8 mouse cellular contexts compared by ENCODE assay signal in the genomic region with DNA sequence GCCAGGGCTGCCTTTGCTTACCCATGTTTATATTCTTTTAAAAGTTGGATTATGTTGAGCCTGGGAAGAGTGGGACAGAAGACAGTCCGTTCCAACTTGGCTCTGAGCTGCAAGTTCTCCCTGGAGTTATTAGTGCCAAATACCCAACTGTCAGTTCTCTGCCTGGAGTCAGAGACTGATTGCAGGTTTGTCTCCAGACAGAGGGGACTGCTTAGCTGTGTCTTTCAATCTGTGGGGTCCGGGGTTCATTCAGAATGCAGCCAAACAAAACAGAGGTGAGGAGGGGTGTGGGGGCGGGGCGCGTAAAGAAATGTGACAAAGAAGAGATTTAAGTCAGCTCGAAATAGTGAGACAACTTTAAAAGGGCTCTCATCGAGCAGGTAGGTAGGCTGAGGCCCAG. TPM values are rescaled to one million over a fixed set of nuclear protein-coding genes. Genes with fewer than 3 reads are reported as not detected.
DNase-seq lines count a peak whose midpoint lies in the region; ATAC-seq and TF ChIP-seq lines count a peak whose summit lies in the region.

No protein-coding gene starts in this region.

- peaks cover 12% of the 10 kb centered on the region for H3K4me1 ChIP-seq in lung, adult 2 months (ENCODE audit: control insufficient read depth, insufficient read depth, low read length)
- H3K4me1 ChIP-seq in embryonic facial prominence, embryonic 11.5 days (ENCODE audit: control insufficient read depth, insufficient read depth, low read length) = no peaks in the 10 kb centered on the region
- H3K4me1 ChIP-seq in intestine, embryonic 14.5 days (replicated peaks; ENCODE audit: control insufficient read depth, insufficient read depth, low read length) = 0 out of 2 replicates have a peak, but pooled peaks cover 5% of the 10 kb centered on the region
- peaks cover 3% of the 10 kb centered on the region; the same call in 1 of the 2 replicates for H3K4me1 ChIP-seq in neural tube, embryonic 14.5 days (ENCODE audit: control insufficient read depth, insufficient read depth, low read length)

- H3K9ac ChIP-seq in embryonic facial prominence, embryonic 11.5 days (replicated peaks; ENCODE audit: low read length) = peak overlapping the region; percentile 78
- H3K9ac ChIP-seq in intestine, embryonic 14.5 days (ENCODE audit: low read length) = peak overlapping the region; percentile 70
- H3K9ac ChIP-seq in neural tube, embryonic 14.5 days (replicated peaks; ENCODE audit: low read depth, low read length) = peak overlapping the region; percentile 72

- no peaks in the 10 kb centered on the region for H3K27me3 ChIP-seq in embryonic facial prominence, embryonic 11.5 days (ENCODE audit: control insufficient read depth, insufficient read depth, low read length)
- H3K27me3 ChIP-seq in intestine, embryonic 14.5 days (replicated peaks; ENCODE audit: control insufficient read depth, insufficient read depth, low read length) = no peaks in the 10 kb centered on the region
- H3K27me3 ChIP-seq in neural tube, embryonic 14.5 days (ENCODE audit: control insufficient read depth, insufficient read depth, low read length) = no peaks in the 10 kb centered on the region

- 1% methylated on average over 7 of the region's 7 CpGs for WGBS in lung, adult 2 months
- 4% methylated on average over 7 of the region's 7 CpGs for WGBS in embryonic facial prominence, embryonic 11.5 days
- 3% methylated on average over 7 of the region's 7 CpGs for WGBS in intestine, embryonic 14.5 days
- 3% methylated on average over 7 of the region's 7 CpGs for WGBS in neural tube, embryonic 14.5 days

- no peak for TF ChIP-seq POLR2A in lung, adult 2 months (IDR thresholded peaks at IDR 0.05; ENCODE audit: borderline replicate concordance, extremely low read depth, low read depth, low read length)

- TF ChIP-seq CTCF in lung, adult 2 months (IDR thresholded peaks at IDR 0.05; ENCODE audit: insufficient read depth, low read length) = no peak

- H3K9me3 ChIP-seq in embryonic facial prominence, embryonic 11.5 days (replicated peaks; ENCODE audit: control insufficient read depth, low read length) = no peaks in the 10 kb centered on the region
- H3K9me3 ChIP-seq in intestine, embryonic 14.5 days (ENCODE audit: control insufficient read depth, low read length) = no peaks in the 10 kb centered on the region
- no peaks in the 10 kb centered on the region for H3K9me3 ChIP-seq in neural tube, embryonic 14.5 days (ENCODE audit: control insufficient read depth, low read length)

- H3K4me3 ChIP-seq in lung, adult 2 months (replicated peaks; ENCODE audit: extremely low read depth, low read depth, low read length) = peak overlapping the region; percentile 99
- peak overlapping the region; percentile 79 for H3K4me3 ChIP-seq in embryonic facial prominence, embryonic 11.5 days (ENCODE audit: low read depth, low read length)
- peak overlapping the region; percentile 85 for H3K4me3 ChIP-seq in intestine, embryonic 14.5 days (ENCODE audit: low read depth, low read length)
- H3K4me3 ChIP-seq in neural tube, embryonic 14.5 days (ENCODE audit: low read depth, low read length) = peak overlapping the region; percentile 64

- H3K36me3 ChIP-seq in embryonic facial prominence, embryonic 11.5 days (replicated peaks; ENCODE audit: control insufficient read depth, insufficient read depth, low read depth, low read length) = peaks cover 3% of the 10 kb centered on the region
- peaks cover 20% of the 10 kb centered on the region for H3K36me3 ChIP-seq in intestine, embryonic 14.5 days (ENCODE audit: control insufficient read depth, insufficient read depth, low read length)
- 0 out of 2 replicates have a peak, but pooled peaks cover 8% of the 10 kb centered on the region for H3K36me3 ChIP-seq in neural tube, embryonic 14.5 days (ENCODE audit: control insufficient read depth, insufficient read depth, low read length)

- ATAC-seq in embryonic facial prominence, embryonic 11.5 days (replicated peaks; ENCODE audit: insufficient number of reproducible peaks, low FRiP score, low TSS enrichment, low read depth) = peak; percentile 10; the same call in 1 of the 2 replicates
- ATAC-seq in intestine, embryonic 14.5 days (replicated peaks; ENCODE audit: low FRiP score, low TSS enrichment, low read depth) = no peak
- peak; percentile 29 for ATAC-seq in neural tube, embryonic 14.5 days (ENCODE audit: low read depth)

- no peak for DNase-seq in lung, adult 2 months
- DNase-seq in lung, postnatal 10 days = no peak
- DNase-seq in embryonic facial prominence, embryonic 11.5 days (ENCODE audit: low spot score) = no peak
- DNase-seq in intestine, embryonic 14.5 days (ENCODE audit: low spot score) = no peak
- no peak for DNase-seq in yolk sac, embryonic 10.5 days (ENCODE audit: low spot score)
- DNase-seq in spleen, postnatal 4 days (ENCODE audit: low spot score in 2 of 2) = no peak
- DNase-seq in layer of hippocampus, postnatal 36 days = no peak

- peak overlapping the region; percentile 62 for H3K4me2 ChIP-seq in embryonic facial prominence, embryonic 11.5 days (ENCODE audit: low read depth, low read length)
- H3K4me2 ChIP-seq in intestine, embryonic 14.5 days (ENCODE audit: low read length) = peak overlapping the region; percentile 60
- H3K4me2 ChIP-seq in neural tube, embryonic 14.5 days (ENCODE audit: low read depth, low read length) = peak overlapping the region; percentile 68

- H3K27ac ChIP-seq in embryonic facial prominence, embryonic 11.5 days (replicated peaks; ENCODE audit: low read depth, low read length) = no peak overlapping the region
- H3K27ac ChIP-seq in intestine, embryonic 14.5 days (ENCODE audit: low read depth) = peak overlapping the region; percentile 84
- H3K27ac ChIP-seq in neural tube, embryonic 14.5 days (ENCODE audit: low read depth, low read length) = peak overlapping the region; percentile 16; the same call in 1 of the 2 replicates

RNA-seq across cellular contexts. Expression of gene Hdhd3, which starts 1.7 kb away (rescaled TPM):
- polyA plus RNA-seq in lung, adult 2 months (2012; rRNA removed) = 10.0 and 14.1 TPM in 2 replicates
- 10.1 and 15.2 TPM in 2 replicates for polyA plus RNA-seq in embryonic facial prominence, embryonic 11.5 days (2014; fragmentation: Nextera tagmentation; extraction: Ambion mirVana)
- polyA plus RNA-seq in intestine, embryonic 14.5 days (2014; fragmentation: Nextera tagmentation; extraction: Ambion mirVana) = 29.4 and 32.4 TPM in 2 replicates
- polyA plus RNA-seq in neural tube, embryonic 14.5 days (2014; fragmentation: Nextera tagmentation; extraction: Ambion mirVana) = 13.6 and 15.6 TPM in 2 replicates
- 10 to 100 TPM; 10.4 to 10.5 TPM for total RNA-seq in layer of hippocampus, postnatal 36 days (2021)

RNA-seq across cellular contexts. Expression of gene Alad, which starts 18.2 kb away (rescaled TPM):
- polyA plus RNA-seq in lung, adult 2 months (2012; rRNA removed) = 139 and 141 TPM in 2 replicates
- 88.7 and 90.2 TPM in 2 replicates for polyA plus RNA-seq in embryonic facial prominence, embryonic 11.5 days (2014; fragmentation: Nextera tagmentation; extraction: Ambion mirVana)
- polyA plus RNA-seq in intestine, embryonic 14.5 days (2014; fragmentation: Nextera tagmentation; extraction: Ambion mirVana) = 146 and 153 TPM in 2 replicates
- polyA plus RNA-seq in neural tube, embryonic 14.5 days (2014; fragmentation: Nextera tagmentation; extraction: Ambion mirVana) = 69.9 and 79.0 TPM in 2 replicates
- 10 to 100 TPM; 24.3 to 28.8 TPM for total RNA-seq in layer of hippocampus, postnatal 36 days (2021)

RNA-seq across cellular contexts. Expression of gene Bspry, which starts 21.7 kb away (rescaled TPM):
- 26.0 and 31.0 TPM in 2 replicates for polyA plus RNA-seq in lung, adult 2 months (2012; rRNA removed)
- 1.8 and 2.2 TPM in 2 replicates for polyA plus RNA-seq in embryonic facial prominence, embryonic 11.5 days (2014; fragmentation: Nextera tagmentation; extraction: Ambion mirVana)
- 39.3 and 43.8 TPM in 2 replicates for polyA plus RNA-seq in intestine, embryonic 14.5 days (2014; fragmentation: Nextera tagmentation; extraction: Ambion mirVana)
- 0.60 and 0.91 TPM in 2 replicates for polyA plus RNA-seq in neural tube, embryonic 14.5 days (2014; fragmentation: Nextera tagmentation; extraction: Ambion mirVana)
- under 1 TPM; 0.52 to 0.73 TPM for total RNA-seq in layer of hippocampus, postnatal 36 days (2021)

RNA-seq across cellular contexts. Expression of gene Pole3, which starts 23.3 kb away (rescaled TPM):
- 8.9 and 16.1 TPM in 2 replicates for polyA plus RNA-seq in lung, adult 2 months (2012; rRNA removed)
- polyA plus RNA-seq in embryonic facial prominence, embryonic 11.5 days (2014; fragmentation: Nextera tagmentation; extraction: Ambion mirVana) = 103 and 105 TPM in 2 replicates
- 75.3 and 85.9 TPM in 2 replicates for polyA plus RNA-seq in intestine, embryonic 14.5 days (2014; fragmentation: Nextera tagmentation; extraction: Ambion mirVana)
- 50.7 and 52.7 TPM in 2 replicates for polyA plus RNA-seq in neural tube, embryonic 14.5 days (2014; fragmentation: Nextera tagmentation; extraction: Ambion mirVana)
- total RNA-seq in layer of hippocampus, postnatal 36 days (2021) = 10 to 100 TPM; 22.2 to 23.7 TPM

RNA-seq across cellular contexts. Expression of gene 4933430I17Rik, which starts 23.6 kb away (rescaled TPM):
- 0.08 and 0.15 TPM in 2 replicates for polyA plus RNA-seq in lung, adult 2 months (2012; rRNA removed)
- polyA plus RNA-seq in embryonic facial prominence, embryonic 11.5 days (2014; fragmentation: Nextera tagmentation; extraction: Ambion mirVana) = 0.66 and 0.83 TPM in 2 replicates
- 0.26 and 0.65 TPM in 2 replicates for polyA plus RNA-seq in intestine, embryonic 14.5 days (2014; fragmentation: Nextera tagmentation; extraction: Ambion mirVana)
- 1.2 and 1.3 TPM in 2 replicates for polyA plus RNA-seq in neural tube, embryonic 14.5 days (2014; fragmentation: Nextera tagmentation; extraction: Ambion mirVana)
- total RNA-seq in layer of hippocampus, postnatal 36 days (2021) = under 1 TPM in 1 of 2 experiments, not detected in 1; 0.20 TPM
